Mouse (Mus musculus) kidney, adult 2 months (tissue): ENCODE results near the gene Nkd1.

Experiments used
- CTCF ChIP-seq: fragments of 200-500 bp; conservative IDR thresholded peaks from 2 replicates; pipeline ENCODE4 v1.5.1; 2011; ENCODE audit warnings: low read depth, mild to moderate bottlenecking, control low read depth, low read length, moderate library complexity, mixed read lengths; ENCODE audit not compliant: insufficient read depth, insufficient read length
- POLR2A ChIP-seq: fragments of 200-500 bp; IDR thresholded peaks from one replicate; pipeline ENCODE4 v1.6.1; 2011; ENCODE audit warnings: low read depth, low read length, control low read depth

DNA sequence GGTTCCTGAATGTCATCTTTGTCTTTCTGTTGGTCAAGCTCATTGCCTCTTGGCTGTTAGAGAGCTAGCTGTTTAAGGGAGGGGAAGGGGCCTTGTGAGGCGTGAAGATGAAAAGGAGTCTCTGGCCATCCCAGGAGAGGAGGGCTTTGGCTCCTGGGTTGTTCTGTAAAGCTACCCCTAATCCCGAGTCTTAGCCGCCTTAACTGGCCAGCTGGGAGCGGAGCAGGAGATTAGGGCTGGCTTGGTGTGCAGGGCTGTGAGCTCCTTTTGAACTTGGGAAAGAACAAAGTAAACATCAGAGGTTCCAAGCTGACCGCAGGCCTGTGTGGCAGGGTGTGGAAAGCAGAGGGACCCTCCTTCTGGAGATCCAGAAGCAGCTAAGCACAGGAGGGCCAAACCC lies 53.8 kb downstream of the Nkd1 start:
- TF ChIP-seq POLR2A (no peak), CTCF (no peak)
